ENCODE assay signal across 15 mouse cellular contexts in the genomic region with DNA sequence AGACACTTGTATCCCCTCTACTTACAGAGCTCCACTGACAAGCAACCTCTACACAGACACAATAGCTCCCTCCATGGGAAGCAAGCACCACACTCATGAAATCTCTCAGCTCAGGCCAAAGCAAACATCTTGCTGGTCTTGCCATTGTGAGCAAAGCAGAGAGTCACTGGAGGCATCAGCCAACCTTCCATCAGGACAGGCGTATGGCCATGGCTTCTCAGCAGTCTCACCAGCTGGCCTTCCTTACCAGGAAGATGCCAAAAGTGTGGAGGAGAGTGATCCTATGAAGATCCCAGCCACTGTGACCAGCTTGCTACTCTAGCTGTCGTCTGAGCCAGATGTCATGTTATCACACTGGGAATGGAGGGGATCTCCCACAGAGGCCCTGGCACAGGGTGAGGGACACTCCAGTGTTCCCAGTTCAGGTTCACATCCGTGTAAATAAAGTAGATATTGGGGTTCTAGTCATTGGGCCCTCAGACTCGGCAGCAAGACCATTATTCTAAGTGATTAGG.
"Had no signal": no experiment of that assay in that cellular context is flagged by ENCODE, and none has a peak within 500 bp of the region (broad histone marks: within the 10 kb centered on the region; RNA-seq: fewer than 3 reads in every experiment).

No protein-coding gene starts in this region.

- H3K27me3 ChIP-seq: neural tube, embryonic 15.5 days; stomach, embryonic 15.5 days had no signal

- DNase-seq: retina, postnatal 1 day; right cerebral cortex, adult 18-20 months; right cerebral cortex, postnatal 14 days; right cerebral cortex, postnatal 25 days; right cerebral cortex, postnatal 4 days; spleen, adult 18-20 months; thymus, adult 18-20 months; thymus, adult 2 months; thymus, postnatal 14 days; thymus, postnatal 25 days; thymus, postnatal 36 days; thymus, postnatal 4 days had no signal

- H3K27ac ChIP-seq: neural tube, embryonic 15.5 days; stomach, embryonic 15.5 days; stomach, postnatal 0 days had no signal

- H3K4me3 ChIP-seq: neural tube, embryonic 15.5 days; stomach, embryonic 15.5 days had no signal

- H3K9ac ChIP-seq: neural tube, embryonic 15.5 days; stomach, embryonic 15.5 days had no signal

- H3K36me3 ChIP-seq: neural tube, embryonic 15.5 days; stomach, embryonic 15.5 days had no signal

- H3K4me2 ChIP-seq: neural tube, embryonic 15.5 days; stomach, embryonic 15.5 days had no signal

- H3K9me3 ChIP-seq: neural tube, embryonic 15.5 days; stomach, embryonic 15.5 days had no signal
